Mouse (Mus musculus) neural tube, embryonic 12.5 days (tissue): ENCODE data around the gene Kctd18. TPM values are rescaled to one million over a fixed set of nuclear protein-coding genes. Genes with fewer than 3 reads are reported as not detected.

Source experiments
- ATAC-seq: fragments of 200-750 bp; cut with Nextera tagmentation; 2 replicates; pipeline ENCODE4 v1.8.0; 2017; ENCODE audit warnings: low read depth, mild to moderate bottlenecking, moderate TSS enrichment, moderate library complexity; ENCODE audit not compliant: low FRiP score
- H3K27ac ChIP-seq: fragments of 300-500 bp; sonication (generic); 2 replicates; pipeline ENCODE4 v1.5.1; 2016
- H3K27me3 ChIP-seq: fragments of 300-500 bp; sonication (generic); replicated peaks from 2 replicates; pipeline ENCODE4 v1.6.1; 2016; ENCODE audit warnings: mild to moderate bottlenecking
- H3K36me3 ChIP-seq: fragments of 300-500 bp; sonication (generic); 2 replicates; pipeline ENCODE4 v1.6.1; 2016; ENCODE audit warnings: mild to moderate bottlenecking
- H3K4me1 ChIP-seq: fragments of 300-500 bp; sonication (generic); 2 replicates; pipeline ENCODE4 v1.6.1; 2016
- H3K4me2 ChIP-seq: fragments of 300-500 bp; sonication (generic); replicated peaks from 2 replicates; pipeline ENCODE4 v1.6.1; 2016; ENCODE audit warnings: mild to moderate bottlenecking
- H3K4me3 ChIP-seq: fragments of 300-500 bp; sonication (generic); 2 replicates; pipeline ENCODE4 v1.5.1; 2016
- H3K9ac ChIP-seq: fragments of 300-500 bp; sonication (generic); 2 replicates; pipeline ENCODE4 v1.6.1; 2016; ENCODE audit warnings: mild to moderate bottlenecking
- H3K9me3 ChIP-seq: fragments of 300-500 bp; sonication (generic); 2 replicates; pipeline ENCODE4 v1.6.1; 2016; ENCODE audit warnings: mild to moderate bottlenecking
- WGBS: fragments of 180-500 bp; shearing (Covaris S2); methylation state at CpG from one replicate; pipeline ENCODE4 v1.1.7; 2016; 5-methylcytosine and 5-hydroxymethylcytosine counted together
- polyA plus RNA-seq: library from polyadenylated mRNA; unstranded; fragments of >200 nt; fragmentation: Nextera tagmentation; extraction: Ambion mirVana; gene quantifications from 2 replicates; pipeline ENCODE4 v1.2.1, GENCODE M21; 2016

The Kctd18 gene
- polyA plus RNA-seq, 1 experiment from 2014 or later: 26.0 TPM

DNA sequence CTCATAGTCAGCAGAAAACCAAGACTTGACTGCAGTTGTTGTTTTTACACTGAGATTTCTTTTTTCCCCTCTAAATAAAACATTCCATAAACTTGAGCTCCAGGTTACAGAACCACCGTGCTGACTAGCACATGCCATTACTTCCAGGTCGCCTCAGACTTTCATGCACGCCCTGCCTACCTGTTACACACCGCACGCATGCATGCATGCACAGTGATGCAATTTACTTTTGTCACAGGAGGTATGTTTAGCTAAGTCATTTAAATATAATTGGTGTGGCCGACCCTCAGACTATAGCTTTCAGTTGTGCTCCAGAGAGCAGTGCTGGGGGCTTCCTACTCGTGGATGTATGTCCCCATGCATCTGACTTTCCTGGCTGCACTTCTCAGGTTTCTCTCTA lies 77.7 kb downstream of the Kctd18 start:
- no peak overlapping the region for H3K4me3 ChIP-seq
- no peaks in the 10 kb centered on the region for H3K9me3 ChIP-seq
- peaks cover 7% of the 10 kb centered on the region; the same call in 1 of the 2 replicates for H3K36me3 ChIP-seq
- no peaks in the 10 kb centered on the region for H3K27me3 ChIP-seq
- WGBS: 69% methylated on average over 7 of the region's 7 CpGs
- no peak overlapping the region for H3K9ac ChIP-seq
- no peak overlapping the region for H3K27ac ChIP-seq
- no peak for ATAC-seq
- H3K4me2 ChIP-seq: no peak overlapping the region
- peaks cover 15% of the 10 kb centered on the region for H3K4me1 ChIP-seq

DNA sequence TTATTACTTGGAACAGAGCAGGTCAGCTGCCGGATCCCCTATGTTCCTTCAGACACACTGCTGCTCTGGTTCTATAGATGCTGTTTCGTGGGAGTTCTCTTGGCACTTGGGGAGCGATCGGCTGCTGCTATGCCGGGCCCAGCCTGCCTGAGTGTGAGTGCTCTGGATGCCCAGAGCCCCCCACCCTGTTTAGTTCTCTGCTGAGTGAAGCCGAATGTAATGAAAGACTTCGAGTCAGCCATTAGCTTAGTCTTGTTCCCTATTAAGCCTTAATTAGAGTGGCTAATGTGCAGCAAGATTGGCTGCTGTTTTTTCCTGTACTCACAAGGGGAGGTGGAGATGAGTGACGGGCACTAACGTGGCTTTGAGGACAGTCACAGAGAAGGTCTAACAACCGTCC lies 78.1 kb downstream of the Kctd18 start:
- H3K4me1 ChIP-seq: peaks cover 15% of the 10 kb centered on the region
- ATAC-seq: peak; percentile 49; the same call in 1 of the 2 replicates
- 28% methylated on average over 10 of the region's 10 CpGs for WGBS
- no peak overlapping the region for H3K27ac ChIP-seq
- H3K9me3 ChIP-seq: no peaks in the 10 kb centered on the region
- peaks cover 6% of the 10 kb centered on the region; the same call in 1 of the 2 replicates for H3K36me3 ChIP-seq
- H3K27me3 ChIP-seq: no peaks in the 10 kb centered on the region
- no peak overlapping the region for H3K4me2 ChIP-seq
- no peak overlapping the region for H3K4me3 ChIP-seq
- no peak overlapping the region for H3K9ac ChIP-seq

DNA sequence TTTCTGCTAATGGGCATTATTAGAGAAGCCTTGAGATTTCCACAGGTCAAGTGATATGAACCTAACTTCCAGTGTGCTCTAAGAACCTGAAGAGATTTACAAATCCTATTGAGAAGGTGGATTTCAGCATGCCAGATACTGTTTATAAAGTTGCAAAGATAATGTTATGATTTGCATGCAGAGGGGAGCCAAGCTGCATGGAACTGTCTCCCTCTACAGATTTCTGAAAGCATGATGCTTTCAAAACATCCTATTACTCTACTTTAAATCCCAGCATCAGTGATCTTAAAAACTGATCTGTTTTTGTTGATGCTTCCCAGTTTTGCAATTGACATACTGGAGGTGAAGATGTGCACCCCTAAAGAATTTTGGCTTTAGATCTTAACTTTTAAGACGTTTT lies 84.5 kb downstream of the Kctd18 start:
- H3K4me3 ChIP-seq: no peak overlapping the region
- H3K36me3 ChIP-seq: no peaks in the 10 kb centered on the region
- no peak overlapping the region for H3K4me2 ChIP-seq
- H3K27ac ChIP-seq: no peak overlapping the region
- H3K9me3 ChIP-seq: no peaks in the 10 kb centered on the region
- 52% methylated on average over 1 of the region's 1 CpGs for WGBS
- H3K4me1 ChIP-seq: no peaks in the 10 kb centered on the region
- no peaks in the 10 kb centered on the region for H3K27me3 ChIP-seq
- H3K9ac ChIP-seq: no peak overlapping the region
- no peak for ATAC-seq

DNA sequence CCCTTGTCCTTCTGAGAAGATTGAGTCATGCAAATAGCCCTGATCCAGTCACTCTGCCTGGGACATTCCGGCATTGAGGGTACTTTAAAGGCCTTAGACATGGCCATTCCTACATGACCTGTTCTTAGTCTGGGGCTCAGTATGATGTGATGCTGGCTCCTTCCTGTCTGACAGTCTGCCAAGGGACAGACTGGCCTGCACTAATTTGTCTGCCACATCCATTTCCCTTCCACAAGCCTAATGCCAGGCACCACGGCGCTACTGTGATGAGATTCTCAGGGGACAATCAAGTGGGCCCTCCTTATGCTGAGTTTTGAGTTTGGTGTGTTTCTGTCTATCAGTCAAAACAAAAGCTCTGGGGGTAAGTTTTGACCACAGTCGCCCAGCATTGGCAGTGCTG lies 100.2 kb downstream of the Kctd18 start:
- no peak overlapping the region for H3K9ac ChIP-seq
- H3K4me3 ChIP-seq: no peak overlapping the region
- H3K36me3 ChIP-seq: no peaks in the 10 kb centered on the region
- no peaks in the 10 kb centered on the region for H3K4me1 ChIP-seq
- H3K9me3 ChIP-seq: no peaks in the 10 kb centered on the region
- no peak overlapping the region for H3K4me2 ChIP-seq
- no peak overlapping the region for H3K27ac ChIP-seq
- 91% methylated on average over 4 of the region's 4 CpGs for WGBS
- no peak for ATAC-seq
- no peaks in the 10 kb centered on the region for H3K27me3 ChIP-seq

DNA sequence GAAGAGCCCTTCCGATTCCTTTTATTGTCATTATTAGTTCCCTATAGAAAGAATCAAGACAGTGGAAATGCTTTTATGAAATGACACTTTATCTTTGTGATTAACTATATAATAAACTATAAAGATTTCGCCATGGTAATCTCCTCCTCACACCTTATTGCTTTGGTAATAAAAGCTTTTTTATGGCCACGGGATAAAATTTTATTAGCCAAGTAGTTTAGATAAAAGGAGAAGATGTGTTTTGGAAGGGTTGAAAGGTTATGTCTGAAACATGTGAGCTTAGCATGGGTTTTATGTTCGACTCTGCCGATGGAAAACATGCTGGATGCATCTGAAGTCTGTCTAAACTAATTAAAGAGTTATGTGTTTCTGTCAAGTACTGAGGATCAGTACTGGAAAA lies 101.4 kb downstream of the Kctd18 start:
- no peaks in the 10 kb centered on the region for H3K27me3 ChIP-seq
- no peak overlapping the region for H3K27ac ChIP-seq
- H3K36me3 ChIP-seq: no peaks in the 10 kb centered on the region
- no peak overlapping the region for H3K4me3 ChIP-seq
- H3K9ac ChIP-seq: no peak overlapping the region
- 67% methylated on average over 5 of the region's 5 CpGs for whole genome bisulfite sequencing
- no peaks in the 10 kb centered on the region for H3K4me1 ChIP-seq
- ATAC-seq: no peak
- H3K9me3 ChIP-seq: no peaks in the 10 kb centered on the region
- H3K4me2 ChIP-seq: no peak overlapping the region

DNA sequence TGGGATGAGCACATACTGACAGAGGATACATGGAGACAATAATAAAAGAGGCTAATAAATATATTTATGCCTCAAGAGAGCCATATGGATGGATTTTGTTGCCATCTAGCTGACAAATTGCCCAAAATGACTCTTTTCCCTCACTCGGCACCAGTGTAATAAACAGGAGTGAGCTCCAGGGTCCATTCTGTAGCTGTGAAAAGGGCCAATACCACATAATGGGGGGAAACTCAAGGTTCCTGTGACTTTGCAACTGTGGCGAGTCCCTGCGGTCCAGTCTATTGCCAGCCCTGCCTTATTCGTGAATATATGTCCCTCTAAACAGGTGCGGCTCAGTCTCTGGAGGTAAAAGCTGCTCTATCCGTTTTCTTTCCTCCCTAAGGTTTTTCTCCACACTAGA lies 107.2 kb downstream of the Kctd18 start:
- 61% methylated on average over 6 of the region's 6 CpGs for WGBS
- H3K36me3 ChIP-seq: no peaks in the 10 kb centered on the region; the same call in 1 of the 2 replicates
- no peaks in the 10 kb centered on the region for H3K9me3 ChIP-seq
- H3K9ac ChIP-seq: no peak overlapping the region
- H3K27ac ChIP-seq: no peak overlapping the region
- no peak for ATAC-seq
- H3K4me1 ChIP-seq: no peaks in the 10 kb centered on the region
- no peak overlapping the region for H3K4me3 ChIP-seq
- no peaks in the 10 kb centered on the region for H3K27me3 ChIP-seq
- H3K4me2 ChIP-seq: no peak overlapping the region

DNA sequence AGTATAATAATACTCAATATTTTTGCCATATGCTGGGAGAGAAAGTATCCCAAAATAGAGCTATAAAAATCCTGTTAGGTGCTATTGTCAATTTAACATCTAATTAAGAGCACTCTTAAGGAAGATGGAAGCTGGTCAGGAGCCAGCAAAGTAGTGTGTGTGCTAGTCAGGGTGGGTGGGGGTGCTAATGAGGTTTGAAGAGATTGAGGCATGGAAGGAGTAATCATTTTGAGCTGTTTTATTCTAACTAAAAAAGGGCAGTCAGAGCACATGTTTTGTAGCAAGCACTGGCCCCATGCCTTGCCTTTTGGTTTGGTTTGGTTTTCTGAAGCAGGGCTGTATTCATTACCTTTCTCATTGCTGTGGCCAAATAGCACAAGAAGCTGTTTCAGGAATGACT lies 112.4 kb downstream of the Kctd18 start:
- Histone ChIP-seq H3K27ac (no peak overlapping the region), H3K36me3 (peaks cover 5% of the 10 kb centered on the region; the same call in 1 of the 2 replicates), H3K27me3 (no peaks in the 10 kb centered on the region), H3K4me3 (no peak overlapping the region), H3K9me3 (no peaks in the 10 kb centered on the region), H3K9ac (no peak overlapping the region), H3K4me1 (no peaks in the 10 kb centered on the region), H3K4me2 (no peak overlapping the region)
- no peak for ATAC-seq

DNA sequence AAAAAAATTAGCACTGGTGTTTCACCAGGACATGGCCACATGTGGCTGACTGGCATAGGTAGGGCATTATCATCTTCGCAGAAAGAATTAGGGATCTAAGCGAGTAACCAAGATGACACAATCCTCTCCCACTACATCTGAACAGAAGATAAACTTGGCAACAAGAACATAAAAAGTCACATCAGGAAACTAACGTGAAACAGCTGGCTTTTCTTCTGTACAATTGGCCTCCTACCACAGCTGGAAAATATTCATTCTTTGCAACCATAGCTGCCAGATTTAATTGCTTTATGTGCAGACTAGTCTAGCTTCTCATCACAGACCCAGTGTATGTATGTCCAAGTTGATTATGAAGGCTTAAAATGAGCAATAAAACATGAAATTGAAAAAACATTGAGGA lies 112.8 kb downstream of the Kctd18 start:
- no peak overlapping the region for H3K27ac ChIP-seq
- no peak overlapping the region for H3K4me2 ChIP-seq
- H3K4me1 ChIP-seq: no peaks in the 10 kb centered on the region
- no peaks in the 10 kb centered on the region for H3K9me3 ChIP-seq
- H3K27me3 ChIP-seq: no peaks in the 10 kb centered on the region
- 87% methylated on average over 3 of the region's 3 CpGs for WGBS
- peaks cover 5% of the 10 kb centered on the region; the same call in 1 of the 2 replicates for H3K36me3 ChIP-seq
- H3K4me3 ChIP-seq: no peak overlapping the region
- no peak for ATAC-seq
- H3K9ac ChIP-seq: no peak overlapping the region

Other genes with a start within 250 kb of the Kctd18 start
- gene Spats2l, start 244.8 kb downstream of the Kctd18 start, polyA plus RNA-seq: 38.1 and 41.2 TPM in 2 replicates
- 14.3 and 14.8 TPM in 2 replicates for gene Sgo2a, start 23.0 kb downstream of the Kctd18 start, polyA plus RNA-seq
- gene Aox1, start 11.0 kb upstream of the Kctd18 start, polyA plus RNA-seq: 0.18 and 0.24 TPM in 2 replicates
- gene Aox3, start 94.2 kb upstream of the Kctd18 start, polyA plus RNA-seq: 0.22 and 0.24 TPM in 2 replicates
- gene Aox4, start 191.4 kb upstream of the Kctd18 start, polyA plus RNA-seq: 0.22 and 0.23 TPM in 2 replicates